Mouse (Mus musculus): ENCODE results near the gene Aida. TPM values are rescaled to one million over a fixed set of nuclear protein-coding genes. Genes with fewer than 3 reads are reported as not detected.

Aida gene
- polyA plus RNA-seq, 1 experiment = 53.2 TPM

- H3K27me3 ChIP-seq (ENCODE audit: control insufficient read depth, insufficient read depth, low read length) = no peaks in the 10 kb centered on the region
- H3K27ac ChIP-seq (ENCODE audit: insufficient read depth, low read length) = no peak overlapping the region
- WGBS = 89% methylated on average over 5 of the region's 5 CpGs
- no peaks in the 10 kb centered on the region for H3K4me1 ChIP-seq (ENCODE audit: control insufficient read depth, insufficient read depth, low read length)
- TF ChIP-seq POLR2A (IDR thresholded peaks at IDR 0.05; ENCODE audit: borderline replicate concordance, insufficient read depth, low read length) (no peak), CTCF (IDR thresholded peaks at IDR 0.05; ENCODE audit: borderline replicate concordance, insufficient read depth, low read depth, low read length) (no peak)
- DNase-seq = no peak
- H3K4me3 ChIP-seq (replicated peaks; ENCODE audit: insufficient read depth, low read depth, low read length) = no peak overlapping the region
Observed at GRCm38 (mm10) chr1:183362301-183362700, 65.9 kb downstream of the Aida start.

GRCm38 (mm10) chr1:183362729-183363576 is 66.6 kb downstream of the Aida start:
- H3K27ac ChIP-seq (ENCODE audit: insufficient read depth, low read length) = no peak overlapping the region
- no peak overlapping the region for H3K4me3 ChIP-seq (replicated peaks; ENCODE audit: insufficient read depth, low read depth, low read length)
- 81% methylated on average over 14 of the region's 14 CpGs for WGBS
- no peak for DNase-seq
- no peak for TF ChIP-seq CTCF (IDR thresholded peaks at IDR 0.05; ENCODE audit: borderline replicate concordance, insufficient read depth, low read depth, low read length)
- TF ChIP-seq POLR2A (IDR thresholded peaks at IDR 0.05; ENCODE audit: borderline replicate concordance, insufficient read depth, low read length) = no peak
- peaks cover 4% of the 10 kb centered on the region; the same call in 1 of the 2 replicates for H3K4me1 ChIP-seq (ENCODE audit: control insufficient read depth, insufficient read depth, low read length)
- no peaks in the 10 kb centered on the region for H3K27me3 ChIP-seq (ENCODE audit: control insufficient read depth, insufficient read depth, low read length)

- no peaks in the 10 kb centered on the region for H3K27me3 ChIP-seq (ENCODE audit: control insufficient read depth, insufficient read depth, low read length)
- 95% methylated on average over 5 of the region's 5 CpGs for whole genome bisulfite sequencing
- TF ChIP-seq CTCF (IDR thresholded peaks at IDR 0.05; ENCODE audit: borderline replicate concordance, insufficient read depth, low read depth, low read length) (no peak), POLR2A (IDR thresholded peaks at IDR 0.05; ENCODE audit: borderline replicate concordance, insufficient read depth, low read length) (no peak)
- no peak for DNase-seq
- H3K27ac ChIP-seq (ENCODE audit: insufficient read depth, low read length) = no peak overlapping the region
- no peak overlapping the region for H3K4me3 ChIP-seq (replicated peaks; ENCODE audit: insufficient read depth, low read depth, low read length)
- H3K4me1 ChIP-seq (ENCODE audit: control insufficient read depth, insufficient read depth, low read length) = peaks cover 5% of the 10 kb centered on the region; the same call in 1 of the 2 replicates
Observed at GRCm38 (mm10) chr1:183363577-183363867, 67.1 kb downstream of the Aida start.

GRCm38 (mm10) chr1:183366361-183366760 is 70.0 kb downstream of the Aida start:
- Histone ChIP-seq H3K4me3 (replicated peaks; ENCODE audit: insufficient read depth, low read depth, low read length) (no peak overlapping the region), H3K27me3 (ENCODE audit: control insufficient read depth, insufficient read depth, low read length) (no peaks in the 10 kb centered on the region), H3K4me1 (ENCODE audit: control insufficient read depth, insufficient read depth, low read length) (peaks cover 7% of the 10 kb centered on the region; the same call in 1 of the 2 replicates), H3K27ac (ENCODE audit: insufficient read depth, low read length) (no peak overlapping the region)
- WGBS = 83% methylated on average over 5 of the region's 5 CpGs
- TF ChIP-seq POLR2A (IDR thresholded peaks at IDR 0.05; ENCODE audit: borderline replicate concordance, insufficient read depth, low read length) = no peak
- no peak for TF ChIP-seq CTCF (IDR thresholded peaks at IDR 0.05; ENCODE audit: borderline replicate concordance, insufficient read depth, low read depth, low read length)
- DNase-seq = no peak

GRCm38 (mm10) chr1:183368601-183369400 is 72.4 kb downstream of the Aida start:
- DNase-seq = peak; percentile 55 to 59
- under 1% methylated on average over 54 of the region's 56 CpGs for WGBS
- peak overlapping the region; percentile 75 for H3K4me3 ChIP-seq (replicated peaks; ENCODE audit: insufficient read depth, low read depth, low read length)
- no peaks in the 10 kb centered on the region for H3K27me3 ChIP-seq (ENCODE audit: control insufficient read depth, insufficient read depth, low read length)
- peak overlapping the region; percentile 26 for H3K27ac ChIP-seq (ENCODE audit: insufficient read depth, low read length)
- TF ChIP-seq CTCF (IDR thresholded peaks at IDR 0.05; ENCODE audit: borderline replicate concordance, insufficient read depth, low read depth, low read length) (no peak), POLR2A (IDR thresholded peaks at IDR 0.05; ENCODE audit: borderline replicate concordance, insufficient read depth, low read length) (no peak)
- H3K4me1 ChIP-seq (ENCODE audit: control insufficient read depth, insufficient read depth, low read length) = peaks cover 7% of the 10 kb centered on the region; the same call in 1 of the 2 replicates

GRCm38 (mm10) chr1:183369427-183370014 is 73.1 kb downstream of the Aida start, which contains the start of gene Mia3:
Mia3 (minus strand) TSS chr1:183369553.
- peak within 1 kb of the TSS; percentile 45 for H3K27ac ChIP-seq (ENCODE audit: insufficient read depth, low read length)
- H3K4me1 ChIP-seq (ENCODE audit: control insufficient read depth, insufficient read depth, low read length) = peaks cover 7% of the 10 kb centered on the region; the same call in 1 of the 2 replicates
- peak within 1 kb of the TSS; percentile 75 for H3K4me3 ChIP-seq (replicated peaks; ENCODE audit: insufficient read depth, low read depth, low read length)
- H3K27me3 ChIP-seq (ENCODE audit: control insufficient read depth, insufficient read depth, low read length) = no peaks in the 10 kb centered on the region
- TF ChIP-seq POLR2A (IDR thresholded peaks at IDR 0.05; ENCODE audit: borderline replicate concordance, insufficient read depth, low read length) (peak; percentile 90), CTCF (IDR thresholded peaks at IDR 0.05; ENCODE audit: borderline replicate concordance, insufficient read depth, low read depth, low read length) (no peak)
- WGBS = 1% methylated on average over 51 of the region's 51 CpGs
- DNase-seq = peak; percentile 98 to 99

GRCm38 (mm10) chr1:183374728-183375127 is 78.3 kb downstream of the Aida start:
- TF ChIP-seq CTCF (IDR thresholded peaks at IDR 0.05; ENCODE audit: borderline replicate concordance, insufficient read depth, low read depth, low read length) (no peak), POLR2A (IDR thresholded peaks at IDR 0.05; ENCODE audit: borderline replicate concordance, insufficient read depth, low read length) (no peak)
- Histone ChIP-seq H3K4me1 (ENCODE audit: control insufficient read depth, insufficient read depth, low read length) (peaks cover 2% of the 10 kb centered on the region; the same call in 1 of the 2 replicates), H3K27ac (ENCODE audit: insufficient read depth, low read length) (no peak overlapping the region), H3K4me3 (replicated peaks; ENCODE audit: insufficient read depth, low read depth, low read length) (no peak overlapping the region), H3K27me3 (ENCODE audit: control insufficient read depth, insufficient read depth, low read length) (no peaks in the 10 kb centered on the region)
- 69% methylated on average over 5 of the region's 5 CpGs for WGBS
- no peak for DNase-seq

Other genes starting within 250 kb of the Aida start
- 3.8 and 5.2 TPM in 2 replicates for gene Disp1, start 75.1 kb upstream of the Aida start, polyA plus RNA-seq (2012; rRNA removed)
- 51.8 and 53.0 TPM in 2 replicates for gene Brox, start 679 bp downstream of the Aida start, polyA plus RNA-seq (2012; rRNA removed)
- 167 and 177 TPM in 2 replicates for gene Mia3, start 73.0 kb downstream of the Aida start, polyA plus RNA-seq (2012; rRNA removed)
- gene Taf1a, start 92.4 kb downstream of the Aida start, polyA plus RNA-seq (2012; rRNA removed) = 25.8 and 27.2 TPM in 2 replicates
- 0.24 and 0.33 TPM in 2 replicates for gene Hhipl2, start 121.6 kb downstream of the Aida start, polyA plus RNA-seq (2012; rRNA removed)